Mouse (Mus musculus) frontal cortex, postnatal 36 days (tissue): Measurements from ENCODE around the gene Hnrnph2.
A peak's percentile ranks its signal among the peaks of the same experiment; 100 is the strongest.

Source experiments
- DNase-seq, 2 experiments: peaks; one replicate each; pipeline ENCODE4 v3.0.0; 2022; ENCODE audit warnings: low spot score in 2 of 2

Hnrnph2 gene

DNA sequence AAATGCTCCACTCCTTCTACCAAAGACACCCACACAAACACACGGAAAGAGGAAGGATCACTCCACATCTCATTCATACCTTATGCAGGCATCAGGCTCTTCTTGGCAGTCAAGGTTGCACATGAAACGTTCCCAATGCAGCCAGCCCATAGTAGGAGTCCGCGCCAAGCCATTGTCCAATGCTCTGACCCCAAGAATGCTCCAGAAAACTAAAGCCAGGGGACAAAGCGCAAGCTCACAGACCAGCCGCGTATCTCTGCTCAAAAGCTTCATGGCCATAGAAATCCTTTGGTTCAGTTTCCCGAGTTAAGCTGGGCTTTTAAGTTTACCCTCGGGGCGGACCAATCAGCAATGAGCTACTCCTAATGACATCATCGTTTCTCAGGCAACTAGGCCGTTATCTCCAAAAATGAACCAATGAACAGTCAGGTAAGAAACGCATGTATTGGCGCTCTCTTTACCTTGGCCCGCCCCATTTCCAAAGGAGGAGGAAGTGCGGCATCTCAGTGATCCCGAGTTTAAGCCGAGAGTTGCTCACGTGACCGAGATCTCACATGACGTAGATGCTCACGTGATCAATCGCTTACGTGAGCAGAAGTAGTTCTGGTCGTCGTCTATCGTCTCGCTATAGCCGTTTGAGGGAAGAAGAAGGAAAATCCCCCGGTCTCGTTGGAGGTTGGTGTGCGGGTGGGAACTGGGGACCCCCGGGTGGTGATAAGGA is at the start of gene Hnrnph2, which contains the start of gene Gla:
TSS of gene Hnrnph2 (plus strand) at position 521 of the 721 bp plus-strand sequence.
TSS of gene Gla (minus strand) at position 467 of the 721 bp plus-strand sequence.
- peak; percentile 80 to 96 for DNase-seq

DNA sequence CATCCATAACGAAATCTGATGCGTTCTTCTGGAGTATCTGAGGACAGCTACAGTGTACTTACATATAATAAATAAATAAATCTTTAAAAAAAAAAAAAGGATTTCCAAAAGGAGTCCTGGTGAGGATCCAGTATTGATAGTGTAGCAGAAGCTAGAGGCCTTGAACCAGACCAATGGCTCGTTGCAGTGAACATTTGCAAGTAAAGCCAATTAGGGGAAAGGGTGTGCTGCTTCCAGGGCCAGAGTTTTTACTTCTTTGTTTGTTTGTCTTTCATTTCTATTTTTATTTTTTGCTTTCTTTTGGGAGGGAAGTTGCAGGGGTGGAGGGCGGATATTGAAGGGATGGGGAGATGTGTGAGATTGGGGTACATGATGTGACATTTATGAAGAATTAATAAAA is 47.7 kb upstream of the Hnrnph2 start:
- DNase-seq = no peak

GRCm38 (mm10) chrX:134554425-134554824 is 46.6 kb upstream of the Hnrnph2 start:
- DNase-seq = no peak

GRCm38 (mm10) chrX:134564326-134564725 is 36.7 kb upstream of the Hnrnph2 start:
- DNase-seq = no peak

- DNase-seq = no peak
Observed at GRCm38 (mm10) chrX:134566536-134567222, 34.3 kb upstream of the Hnrnph2 start.

DNA sequence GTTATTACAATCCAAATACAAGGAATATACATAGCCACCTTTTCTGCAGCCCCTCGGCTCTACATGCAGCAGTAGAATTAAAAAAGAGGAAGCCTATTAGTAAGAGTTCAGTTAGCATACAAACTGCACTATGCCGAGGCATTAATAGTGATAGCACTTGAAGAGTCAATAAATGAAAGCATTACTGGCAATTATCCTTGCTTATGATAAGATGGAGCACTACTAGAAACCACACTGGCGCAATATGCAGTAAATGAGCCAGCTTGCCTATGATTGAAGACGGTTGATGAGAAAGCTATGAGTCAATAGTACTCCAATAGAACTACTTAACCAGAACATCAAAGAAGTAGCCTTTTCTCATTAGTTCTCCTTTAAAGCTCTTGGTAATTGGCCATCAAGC is 23.1 kb upstream of the Hnrnph2 start:
- DNase-seq = no peak

DNA sequence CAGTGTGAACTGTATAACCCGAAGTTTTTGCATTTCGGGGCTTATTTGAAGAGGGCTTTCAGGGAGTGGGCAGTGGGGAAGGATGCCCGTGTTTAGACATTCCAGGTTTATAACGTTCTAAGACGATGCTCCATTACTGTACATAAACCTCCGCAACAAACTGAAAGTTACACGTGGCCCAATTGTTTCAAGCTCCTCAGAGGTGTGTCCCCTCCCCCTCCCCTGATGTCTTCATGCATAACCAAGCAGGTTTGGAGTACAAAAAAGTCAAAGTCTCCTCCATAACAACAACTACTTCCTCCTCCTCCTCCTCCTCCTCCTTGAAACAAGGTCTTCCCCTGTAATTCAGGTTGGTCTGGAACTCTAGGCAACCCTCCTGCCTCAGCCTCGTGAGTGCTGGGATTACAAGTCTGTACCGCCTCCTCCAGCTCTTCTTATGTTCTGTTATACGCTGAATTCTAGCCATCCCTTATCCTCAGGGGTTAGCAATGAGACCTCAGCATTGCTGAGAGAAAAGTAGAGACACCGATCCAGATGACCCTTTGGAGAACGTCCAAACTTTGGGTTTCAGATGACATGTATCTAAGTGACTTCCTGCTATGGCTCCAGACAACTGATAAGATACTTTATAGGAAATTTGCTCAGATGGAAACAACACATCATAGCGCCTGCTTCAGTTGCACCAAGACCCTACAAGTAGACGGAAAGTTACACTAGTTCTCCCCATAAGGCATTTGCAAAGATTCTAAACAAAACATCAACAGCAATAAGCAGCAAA is 20.3 kb upstream of the Hnrnph2 start:
- DNase-seq = no peak

DNA sequence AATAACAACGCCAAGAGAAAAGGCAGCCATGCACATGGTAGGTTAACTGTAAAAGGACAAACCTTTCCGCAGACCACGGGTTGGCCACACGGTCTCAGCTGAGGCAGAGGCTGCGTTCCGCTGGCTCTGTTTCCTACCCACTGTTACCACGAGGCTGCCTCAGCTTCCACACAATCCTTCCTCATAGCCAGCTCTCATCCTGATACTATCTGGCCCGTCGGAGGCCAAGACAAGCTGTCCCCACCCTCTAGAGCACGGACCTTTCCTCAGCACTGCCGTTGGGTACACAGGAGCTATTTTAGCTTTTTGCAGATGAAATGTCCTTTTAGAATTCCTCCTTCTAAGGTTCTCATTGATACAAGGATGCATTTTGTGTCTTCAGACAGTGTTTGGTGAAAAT is 18.7 kb upstream of the Hnrnph2 start:
- no peak for DNase-seq

- DNase-seq = no peak
Observed at GRCm38 (mm10) chrX:134582888-134583669, 17.9 kb upstream of the Hnrnph2 start, which contains the start of gene Btk. TSS of gene Btk (minus strand) at chrX:134583570.

- DNase-seq = peak; percentile 90 to 91
Observed at GRCm38 (mm10) chrX:134585103-134586002, 15.6 kb upstream of the Hnrnph2 start, which contains the start of gene Rpl36a. TSS of gene Rpl36a (plus strand) at chrX:134585654.

DNA sequence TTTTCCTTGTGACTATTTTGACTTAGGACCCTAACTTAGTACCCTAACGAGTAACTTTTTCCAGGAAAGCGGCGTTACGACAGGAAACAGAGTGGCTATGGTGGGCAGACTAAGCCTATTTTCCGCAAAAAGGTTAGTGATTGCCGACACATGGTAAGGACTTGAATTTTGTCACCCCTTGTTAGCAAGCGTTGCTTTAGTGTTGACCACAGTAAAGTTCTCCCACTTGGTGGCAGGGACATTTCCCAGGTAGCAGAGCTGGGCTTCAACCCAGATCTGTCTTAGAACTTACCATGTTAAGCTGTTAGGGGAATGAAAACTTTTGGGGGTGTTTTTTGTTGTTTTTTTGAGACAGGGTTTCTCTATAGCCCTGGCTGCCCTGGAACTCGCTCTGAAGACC is 14.5 kb upstream of the Hnrnph2 start:
- no peak for DNase-seq

- no peak for DNase-seq
Observed at GRCm38 (mm10) chrX:134588261-134588660, 12.7 kb upstream of the Hnrnph2 start.

DNA sequence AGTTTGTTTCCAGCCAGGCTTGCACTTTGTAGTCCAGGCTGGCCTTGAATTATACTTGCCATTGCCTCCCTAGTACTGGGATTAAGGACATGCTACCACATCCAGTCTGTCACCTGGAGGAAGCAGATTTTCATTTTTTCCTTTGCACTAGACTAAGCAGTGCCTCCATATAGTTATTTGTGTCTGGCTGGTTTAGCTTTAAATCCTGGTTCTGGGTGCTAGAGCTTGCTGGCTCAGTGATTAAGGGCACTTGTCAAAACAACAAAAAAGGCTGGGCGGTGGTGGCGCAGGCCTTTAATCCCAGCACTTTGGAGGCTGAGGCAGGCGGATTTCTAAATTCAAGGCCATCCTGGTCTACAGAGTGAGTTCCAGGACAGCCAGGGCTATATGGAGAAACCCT is 12.0 kb upstream of the Hnrnph2 start:
- no peak for DNase-seq

DNA sequence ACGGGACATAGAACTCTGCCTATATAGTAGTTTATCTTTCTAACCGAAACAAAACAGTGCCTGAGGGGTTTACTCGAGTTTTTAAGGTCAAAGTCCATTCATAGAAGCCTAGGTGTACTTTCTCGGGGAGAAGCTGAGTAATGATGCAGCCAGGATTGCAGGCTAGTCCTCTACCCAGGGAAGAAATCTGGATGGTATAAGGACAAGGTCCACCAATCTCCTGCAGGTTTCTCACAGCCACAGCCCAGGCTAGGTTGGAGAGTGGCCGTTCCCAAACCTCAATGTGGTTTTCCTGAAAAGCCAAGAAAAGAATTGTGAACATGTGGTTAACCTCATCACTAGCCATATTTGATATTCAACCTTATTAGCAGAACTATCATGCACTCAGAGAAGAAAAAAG is 11.1 kb upstream of the Hnrnph2 start:
- DNase-seq = no peak

GRCm38 (mm10) chrX:134599922-134600565 is 935 bp upstream of the Hnrnph2 start:
- DNase-seq = no peak

- no peak for DNase-seq
Observed at GRCm38 (mm10) chrX:134601380-134602120, 571 bp downstream of the Hnrnph2 start.

- DNase-seq = no peak
Observed at GRCm38 (mm10) chrX:134609472-134609871, 8.5 kb downstream of the Hnrnph2 start.

DNA sequence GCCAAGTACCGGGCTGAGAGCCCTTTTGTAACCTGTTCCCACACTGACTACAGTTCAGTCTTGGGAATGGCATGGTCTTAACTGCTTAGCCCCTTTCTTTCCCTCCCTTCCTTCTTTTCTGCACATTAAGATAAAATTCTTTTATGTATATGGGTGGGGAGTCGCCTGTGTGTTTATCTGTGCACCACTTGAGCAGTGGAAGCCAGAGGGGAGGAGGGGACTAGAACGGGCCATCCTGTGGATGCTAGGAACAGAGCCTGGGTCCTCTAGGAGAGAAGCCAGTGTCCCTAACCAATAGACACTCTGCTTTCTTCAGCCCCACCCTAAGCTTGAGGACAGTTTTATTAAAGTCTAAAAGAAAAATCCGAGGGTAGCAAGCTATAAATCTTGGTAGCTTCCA is 10.0 kb downstream of the Hnrnph2 start:
- no peak for DNase-seq

GRCm38 (mm10) chrX:134612285-134612959 is 11.4 kb downstream of the Hnrnph2 start:
- peak; percentile 14 to 24 for DNase-seq
